Mouse (Mus musculus) adipocyte (in vitro differentiated cells): ENCODE data around the gene Hipk4.

Experiments
- DNase-seq: peaks from one replicate; pipeline ENCODE4 v3.0.0-alpha.2; 2016; ENCODE audit warnings: low spot score

Hipk4 gene

DNA sequence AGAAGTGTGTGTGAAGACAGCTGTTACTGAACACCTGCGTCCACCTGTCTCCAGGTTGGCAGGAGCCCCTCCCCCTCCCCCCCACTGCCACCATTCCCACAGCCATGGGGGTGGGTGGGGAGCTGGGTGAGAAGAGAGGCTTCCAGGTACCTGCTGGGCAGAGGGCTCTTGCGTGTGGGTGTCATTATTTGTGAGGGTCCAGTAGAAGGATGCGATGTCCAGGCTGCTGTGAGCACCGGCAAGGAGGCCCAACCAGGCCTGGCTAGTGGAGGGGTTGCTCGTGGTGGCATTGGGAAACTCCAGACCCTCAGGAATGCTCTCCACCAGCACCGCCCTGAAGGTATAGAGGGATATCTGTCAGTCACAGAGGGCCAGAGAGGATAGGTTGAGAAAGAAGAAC is 17.9 kb downstream of the Hipk4 start:
- no peak for DNase-seq

DNA sequence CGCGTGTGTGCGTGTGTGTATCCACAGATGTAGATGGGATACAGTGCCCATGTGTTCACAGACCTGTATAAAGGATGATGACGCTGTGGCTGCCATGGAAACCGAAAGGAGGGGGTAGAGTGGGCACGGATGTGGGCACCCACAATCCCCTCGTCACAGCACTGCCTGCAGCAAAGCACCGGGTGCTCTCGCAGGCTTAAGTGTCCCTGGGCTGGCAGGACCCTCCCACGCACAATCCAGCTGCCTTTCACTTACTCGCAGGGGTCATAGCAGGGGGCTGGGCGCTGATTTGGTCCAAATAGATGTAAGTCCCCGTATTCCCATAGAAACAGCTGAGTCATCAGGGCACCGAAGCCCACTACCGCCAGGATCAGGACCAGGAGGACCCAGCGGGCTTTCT is 18.4 kb downstream of the Hipk4 start:
- DNase-seq = no peak

DNA sequence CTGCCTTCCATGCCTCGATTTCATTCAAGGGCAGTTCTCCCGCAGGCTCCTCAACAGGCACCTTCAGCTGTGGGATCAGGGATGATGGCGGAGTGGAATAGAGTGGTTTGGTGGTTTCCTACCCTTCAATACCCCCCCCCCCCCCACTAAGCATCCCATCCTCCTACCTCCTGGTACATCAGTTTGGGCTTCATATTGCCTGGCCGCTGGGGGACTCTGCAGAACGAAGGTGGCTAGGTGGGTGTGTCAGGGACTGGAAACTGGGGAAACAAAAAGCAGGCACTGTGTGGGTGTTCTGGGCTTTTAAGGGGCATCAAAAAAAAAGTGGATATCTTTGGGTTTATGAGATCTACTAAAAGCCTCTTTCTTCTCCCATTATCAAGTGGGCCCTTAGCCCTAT is 18.9 kb downstream of the Hipk4 start:
- no peak for DNase-seq

DNA sequence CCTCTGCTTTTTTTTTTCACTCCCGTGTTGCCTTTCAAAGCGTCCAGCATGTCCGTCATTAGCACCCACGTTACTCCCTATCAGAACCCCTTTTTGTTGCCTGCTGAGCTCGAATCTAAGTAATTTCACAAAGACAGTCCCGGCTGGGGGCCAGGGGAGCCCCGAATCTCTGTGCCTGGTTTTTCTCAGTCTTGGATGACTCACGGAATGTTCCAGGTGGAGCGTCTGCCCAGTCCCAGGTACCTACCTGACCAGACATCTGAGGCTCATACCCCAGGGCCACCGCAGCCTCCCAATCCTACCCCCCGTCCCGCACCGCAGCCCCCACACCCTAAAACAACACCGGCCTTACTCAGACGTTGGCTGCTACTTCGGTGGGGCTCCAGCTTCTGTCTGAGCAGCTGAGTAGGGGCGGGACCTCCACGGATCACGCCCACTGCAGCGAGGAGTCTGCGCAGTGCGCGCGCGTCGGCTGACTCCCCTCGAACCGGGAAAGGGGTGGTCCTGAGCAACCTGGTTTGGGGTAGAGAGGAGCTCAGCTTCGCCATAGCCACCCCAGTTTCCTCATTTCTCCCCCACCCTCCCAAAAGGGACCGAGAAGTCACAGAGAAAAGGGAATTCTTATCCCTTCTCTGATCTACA is 19.4 kb downstream of the Hipk4 start:
- DNase-seq = peak; percentile 9

DNA sequence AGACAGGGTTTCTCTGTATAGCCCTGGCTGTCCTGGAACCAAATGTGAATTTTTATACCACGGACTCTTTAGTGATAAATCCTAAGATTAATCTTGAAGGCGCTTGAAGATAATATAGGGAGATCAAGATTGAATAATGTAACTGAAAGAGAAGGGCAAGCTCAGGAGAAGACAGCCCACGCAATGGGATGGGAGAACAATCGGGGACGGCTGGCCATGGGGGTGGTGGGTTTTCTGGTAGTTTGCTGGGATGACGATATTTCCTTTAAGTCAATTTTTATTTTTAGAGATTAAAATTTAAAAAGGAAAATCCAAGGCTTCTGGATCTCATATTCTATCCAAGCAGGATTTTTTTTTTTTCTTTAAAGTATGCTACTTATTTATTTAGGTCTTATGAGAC is 20.0 kb downstream of the Hipk4 start:
- no peak for DNase-seq

DNA sequence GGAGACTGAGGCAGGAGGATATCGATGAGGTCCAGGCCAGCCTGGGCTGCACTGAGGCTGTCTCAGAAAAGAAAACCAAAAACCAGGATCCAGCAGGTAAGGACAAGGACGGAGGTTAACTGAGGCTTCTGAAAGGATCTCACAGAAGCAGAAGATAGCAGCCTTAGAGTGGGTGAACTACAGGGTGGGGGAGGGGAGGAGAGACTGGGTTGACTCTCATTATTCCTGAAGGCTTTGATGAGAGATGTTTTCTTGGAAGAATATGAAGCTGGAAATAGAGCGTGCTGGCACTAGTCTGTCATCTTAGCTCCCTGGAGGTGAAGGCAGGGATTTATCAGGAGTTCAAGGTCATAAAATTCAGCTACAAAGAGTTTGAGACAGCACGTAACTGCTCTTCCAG is 20.8 kb downstream of the Hipk4 start:
- no peak for DNase-seq

DNA sequence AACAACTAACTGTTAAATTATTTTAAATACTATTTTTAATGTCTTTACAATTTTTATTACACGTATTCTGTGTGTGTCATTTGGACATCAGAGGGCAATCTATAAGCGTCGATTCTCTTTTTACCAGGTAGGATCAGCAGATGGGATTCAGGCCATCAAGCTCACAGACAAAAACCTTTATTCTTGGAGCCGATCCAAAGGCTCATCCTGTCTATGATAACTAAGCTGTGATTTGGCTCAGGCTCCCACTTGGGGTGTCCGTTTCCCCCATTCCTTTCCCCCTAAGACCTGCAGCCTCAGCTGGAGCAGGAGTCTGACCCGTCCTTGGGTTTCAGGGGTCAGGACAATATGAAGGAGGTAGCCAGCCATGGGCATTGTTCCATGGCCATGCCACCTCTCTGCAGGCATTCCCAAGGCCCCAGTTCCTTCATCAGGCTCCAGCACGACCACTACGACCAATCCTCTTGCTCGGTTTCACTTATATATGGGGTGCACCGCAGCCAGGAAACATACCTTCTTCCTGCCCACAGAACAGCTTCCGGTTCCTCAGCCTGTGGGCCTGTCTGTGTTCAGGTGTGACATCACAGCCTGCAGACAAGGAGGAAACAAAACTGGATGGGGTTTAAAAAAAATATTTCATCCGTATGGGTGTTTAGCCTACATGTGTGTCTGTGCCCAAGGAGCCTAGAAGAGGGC is 21.8 kb downstream of the Hipk4 start:
- DNase-seq = no peak

DNA sequence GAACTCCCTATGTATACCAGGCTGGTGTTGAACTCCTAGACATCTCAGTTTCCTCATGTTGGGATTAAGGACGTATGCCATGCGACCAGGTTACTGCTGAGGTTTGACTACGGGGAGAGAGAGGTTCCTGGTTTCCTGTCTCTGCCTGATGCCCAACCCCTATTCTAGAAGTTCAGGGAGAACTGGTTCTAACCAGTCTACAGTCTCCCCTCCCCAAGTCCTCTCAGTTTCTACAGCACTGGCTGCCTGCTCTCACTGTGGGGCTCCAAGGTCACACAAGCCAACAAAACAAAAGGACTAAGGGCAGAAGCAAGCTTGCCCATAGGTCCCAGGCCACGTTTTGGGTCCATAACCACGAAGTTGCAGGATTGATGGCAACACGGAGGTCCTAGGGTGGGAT is 26.5 kb downstream of the Hipk4 start:
- no peak for DNase-seq

DNA sequence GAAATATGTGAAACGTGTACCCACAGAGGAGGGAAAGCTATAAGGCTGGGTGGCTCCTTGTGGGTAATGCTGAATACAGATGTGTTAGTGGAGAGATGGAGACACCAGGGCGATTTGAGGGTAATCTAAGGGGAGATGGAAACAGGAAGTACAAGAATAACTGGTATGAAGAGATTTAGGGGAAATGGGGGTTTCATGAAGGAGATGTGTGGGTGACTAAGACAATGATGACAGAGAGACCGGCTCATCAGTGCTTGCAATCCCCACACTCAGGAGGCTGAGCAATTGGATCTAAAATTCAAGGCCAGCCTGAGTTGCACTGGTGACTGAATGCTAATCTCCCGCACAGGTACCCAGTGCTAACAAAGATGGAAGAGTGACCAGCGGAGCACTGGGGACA is 29.0 kb downstream of the Hipk4 start:
- no peak for DNase-seq

DNA sequence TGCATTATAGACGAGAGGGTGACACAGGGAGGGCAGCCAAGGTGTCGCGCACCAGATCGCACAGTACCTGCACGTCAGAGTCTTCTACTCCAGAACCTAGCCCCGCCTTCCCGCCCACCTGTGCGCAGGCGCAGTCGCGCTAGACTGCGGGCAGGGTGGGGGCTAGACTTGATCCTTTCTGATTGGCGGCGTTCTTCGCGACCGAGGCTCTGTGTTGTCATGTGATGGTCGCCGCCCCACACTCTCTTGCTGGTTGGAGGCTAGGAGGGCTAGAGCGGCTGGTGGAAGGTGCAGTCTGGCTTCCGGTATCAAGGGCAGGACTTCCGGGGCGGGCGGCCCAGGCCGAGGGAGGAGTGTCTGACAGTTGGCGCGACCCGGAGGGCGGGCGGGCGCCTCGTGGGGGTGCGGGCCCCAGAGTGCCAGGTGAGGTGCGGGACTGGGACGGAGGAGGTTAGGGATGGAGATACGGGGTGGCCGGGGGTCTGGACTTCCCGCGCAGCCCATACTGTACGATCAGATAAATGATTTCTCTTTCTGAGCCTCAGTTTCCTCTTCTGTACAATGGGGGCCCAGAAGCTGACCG is 30.0 kb downstream of the Hipk4 start, which contains the start of the genes Pld3 and 2310022A10Rik:
Gene Pld3, minus strand, starts transcription at position 288 of the 583 bp plus-strand sequence.
Gene 2310022A10Rik, plus strand, starts transcription at position 303 of the 583 bp plus-strand sequence.
- peak; percentile 90 for DNase-seq

DNA sequence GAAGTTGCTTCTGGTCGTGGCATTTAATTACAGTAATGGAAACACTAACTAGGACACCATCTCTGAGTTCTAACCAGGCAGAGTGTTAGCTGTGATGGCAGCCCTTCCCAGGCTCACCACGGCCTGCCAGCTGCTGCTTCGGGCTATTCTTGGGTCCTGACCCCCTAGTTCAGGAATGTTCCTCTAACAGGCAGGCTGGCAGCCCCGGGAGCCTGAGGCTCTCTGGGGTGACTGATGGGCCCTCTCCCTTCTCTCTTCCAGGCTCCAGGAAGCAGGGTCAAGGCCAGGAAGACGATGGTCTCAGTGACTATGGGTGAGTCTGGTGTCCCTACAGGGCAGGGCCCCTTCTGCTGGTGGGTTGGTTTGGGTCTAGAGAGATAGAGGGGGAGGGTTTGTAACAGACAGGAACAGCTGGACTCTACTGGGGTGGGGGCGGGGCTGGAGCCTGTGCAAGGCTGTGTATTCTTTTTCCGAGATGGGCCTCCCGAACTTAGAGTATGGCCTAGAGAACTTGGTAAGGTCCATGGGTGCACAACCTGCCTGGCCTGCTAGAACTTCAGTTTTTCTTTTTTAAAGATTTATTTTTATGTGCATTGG is 37.3 kb downstream of the Hipk4 start:
- DNase-seq = no peak

DNA sequence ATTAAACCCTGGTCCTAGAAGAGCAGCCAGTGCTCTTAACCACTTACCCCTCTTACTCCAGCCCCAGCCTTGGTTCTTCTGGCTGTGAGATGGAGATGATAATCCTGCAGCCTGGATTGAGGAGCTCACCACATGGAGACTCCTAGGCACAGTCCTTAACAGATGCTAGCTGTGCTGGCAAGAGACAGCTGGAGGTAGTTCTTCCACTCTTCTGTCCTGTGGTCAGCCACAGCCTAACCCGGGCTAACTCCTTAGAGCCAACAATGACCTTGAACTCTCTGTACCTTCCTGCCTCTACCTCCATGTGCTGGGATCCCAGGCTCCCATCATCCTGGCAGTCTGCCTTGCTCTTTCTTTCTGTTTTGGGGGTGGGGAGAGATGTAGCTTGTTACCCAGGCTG is 37.9 kb downstream of the Hipk4 start:
- DNase-seq = no peak

DNA sequence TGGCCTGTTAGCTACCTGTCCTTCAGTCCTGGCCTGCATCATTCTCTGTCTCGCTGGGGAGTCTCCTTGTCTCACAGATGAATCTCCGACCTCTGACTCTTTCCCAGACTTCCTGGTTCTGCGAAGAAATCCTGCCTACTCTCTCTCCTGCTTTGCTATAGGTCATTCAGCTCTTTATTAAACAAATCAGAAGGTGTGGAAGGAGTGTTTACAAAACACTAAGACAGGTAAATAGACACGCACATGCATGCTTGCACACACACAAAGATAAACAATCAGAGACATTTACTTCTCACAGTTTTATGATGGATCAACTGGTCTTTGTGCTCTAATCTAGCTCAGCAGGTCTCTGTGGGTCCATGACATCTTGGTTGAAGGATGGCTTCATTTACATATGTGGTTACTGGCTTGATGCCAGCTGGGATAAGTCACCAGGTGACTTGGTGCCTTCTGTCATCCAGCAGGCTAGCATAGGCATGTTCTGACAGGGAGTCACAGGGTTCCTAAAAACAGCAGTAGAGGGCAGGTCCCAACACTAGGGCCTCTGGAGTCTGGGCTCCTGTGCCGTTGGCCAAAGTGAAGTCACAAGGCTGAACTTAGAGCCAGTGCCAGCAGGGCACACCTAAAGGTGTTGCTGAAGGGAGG is 46.6 kb downstream of the Hipk4 start:
- DNase-seq = no peak

DNA sequence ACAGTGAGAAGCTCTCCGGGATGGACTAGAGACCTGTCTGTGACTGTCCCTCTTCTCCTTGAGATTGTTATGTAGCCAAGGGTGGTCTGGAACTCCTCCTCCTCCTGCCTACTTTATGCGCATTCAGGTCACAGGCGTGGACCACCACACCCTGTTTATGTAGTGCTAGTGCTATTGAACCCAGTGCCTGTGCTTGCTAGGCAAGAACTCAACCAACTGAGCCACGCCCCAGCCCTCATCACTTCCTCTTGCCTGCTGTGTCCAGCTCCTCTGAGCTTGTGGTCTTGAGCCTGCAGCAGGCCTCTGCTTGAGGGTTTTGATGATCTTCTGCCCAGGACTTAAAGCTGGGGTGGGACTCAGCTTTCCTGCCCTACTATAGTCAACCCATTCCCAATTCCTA is 49.1 kb downstream of the Hipk4 start:
- DNase-seq = no peak

DNA sequence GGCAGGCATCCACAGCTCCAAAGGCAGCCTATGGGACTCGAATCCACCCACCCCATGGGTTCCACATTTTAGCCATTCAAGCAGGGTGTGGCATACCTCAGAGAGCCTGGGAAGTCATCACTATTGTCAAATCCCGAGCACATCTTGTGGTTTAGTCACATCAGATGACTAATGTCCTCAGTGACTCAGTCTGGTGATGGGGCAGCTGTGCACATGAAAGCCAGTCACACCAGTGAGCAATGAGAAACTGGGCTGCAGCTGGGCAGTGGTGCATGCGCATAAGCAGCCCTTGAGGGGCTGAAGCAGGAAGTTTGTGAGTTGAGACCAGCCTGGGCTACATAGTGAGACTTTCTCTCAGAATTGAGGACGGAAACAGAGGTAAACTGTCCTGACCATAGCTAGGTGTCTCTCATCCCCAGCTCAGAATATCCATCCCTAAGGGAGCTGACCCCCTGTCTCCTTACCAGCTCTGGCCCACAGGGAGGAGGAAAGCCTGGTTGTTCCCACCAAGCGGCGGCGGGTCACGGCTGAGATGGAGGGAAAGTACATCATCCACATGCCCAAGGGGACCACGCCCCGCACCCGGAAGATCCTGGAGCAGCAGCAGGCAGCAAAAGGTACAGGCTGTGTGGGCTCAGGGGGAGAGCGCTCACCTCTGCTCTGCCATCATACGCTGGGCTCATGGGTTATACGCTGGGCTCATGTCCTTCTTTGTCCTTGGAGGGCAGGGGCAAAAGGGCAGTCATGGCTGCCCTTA is 51.2 kb downstream of the Hipk4 start:
- no peak for DNase-seq

DNA sequence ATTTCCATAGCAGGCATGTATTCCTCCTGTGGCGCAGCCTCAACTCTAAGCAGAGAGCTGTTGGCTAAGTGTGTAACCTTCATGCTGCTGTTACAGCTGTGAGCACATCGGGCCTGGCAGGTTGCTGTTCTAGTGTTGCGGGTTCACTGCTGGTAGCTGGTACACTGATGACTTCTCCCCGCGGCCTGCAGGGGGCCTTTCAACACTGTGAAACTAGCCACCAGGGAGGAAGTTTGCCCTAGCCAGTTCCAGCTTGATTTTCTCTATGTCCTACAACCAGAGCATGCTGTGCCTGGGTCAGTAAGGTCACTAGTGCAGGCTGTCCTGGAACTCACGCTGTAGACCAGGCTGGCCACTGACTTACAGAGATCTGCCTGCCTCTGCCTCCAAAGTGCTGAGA is 53.8 kb downstream of the Hipk4 start:
- no peak for DNase-seq

DNA sequence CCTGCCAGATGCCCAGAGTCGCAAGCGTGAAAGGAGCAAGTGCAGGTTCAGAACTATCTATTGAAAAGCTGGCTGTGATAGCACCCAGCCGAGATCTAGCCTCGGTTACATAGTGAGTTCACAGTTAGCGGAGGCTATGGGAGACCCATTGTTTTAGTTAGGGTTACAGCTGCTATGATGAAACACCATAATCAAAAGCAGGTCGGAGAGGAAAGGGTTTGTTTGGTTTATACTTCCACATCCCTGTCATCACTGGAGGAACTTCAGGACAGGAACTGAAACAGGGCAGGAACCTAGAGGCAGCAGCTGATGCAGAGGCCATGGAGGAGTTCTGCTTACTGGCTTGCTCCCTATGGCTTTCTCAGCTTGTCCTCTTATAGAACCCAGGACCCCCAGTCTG is 54.5 kb downstream of the Hipk4 start:
- DNase-seq = no peak

DNA sequence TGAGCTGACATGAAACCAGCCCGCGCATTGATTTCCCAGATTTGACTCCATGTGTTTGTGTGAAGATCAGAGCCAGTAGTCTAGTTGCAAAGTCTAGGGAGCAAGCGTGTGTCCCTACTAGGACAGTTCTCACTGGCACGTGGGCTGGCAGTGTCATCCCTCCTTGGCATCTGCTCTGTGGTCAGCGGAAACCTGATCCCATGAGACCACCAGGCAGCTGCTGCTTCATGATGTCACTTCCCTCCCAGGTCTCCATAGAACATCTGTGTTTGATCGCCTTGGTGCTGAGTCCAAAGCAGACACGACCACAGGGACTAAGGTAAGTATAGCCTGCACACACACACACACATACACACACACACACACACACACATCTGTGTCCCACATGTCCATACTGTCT is 55.4 kb downstream of the Hipk4 start:
- no peak for DNase-seq

DNA sequence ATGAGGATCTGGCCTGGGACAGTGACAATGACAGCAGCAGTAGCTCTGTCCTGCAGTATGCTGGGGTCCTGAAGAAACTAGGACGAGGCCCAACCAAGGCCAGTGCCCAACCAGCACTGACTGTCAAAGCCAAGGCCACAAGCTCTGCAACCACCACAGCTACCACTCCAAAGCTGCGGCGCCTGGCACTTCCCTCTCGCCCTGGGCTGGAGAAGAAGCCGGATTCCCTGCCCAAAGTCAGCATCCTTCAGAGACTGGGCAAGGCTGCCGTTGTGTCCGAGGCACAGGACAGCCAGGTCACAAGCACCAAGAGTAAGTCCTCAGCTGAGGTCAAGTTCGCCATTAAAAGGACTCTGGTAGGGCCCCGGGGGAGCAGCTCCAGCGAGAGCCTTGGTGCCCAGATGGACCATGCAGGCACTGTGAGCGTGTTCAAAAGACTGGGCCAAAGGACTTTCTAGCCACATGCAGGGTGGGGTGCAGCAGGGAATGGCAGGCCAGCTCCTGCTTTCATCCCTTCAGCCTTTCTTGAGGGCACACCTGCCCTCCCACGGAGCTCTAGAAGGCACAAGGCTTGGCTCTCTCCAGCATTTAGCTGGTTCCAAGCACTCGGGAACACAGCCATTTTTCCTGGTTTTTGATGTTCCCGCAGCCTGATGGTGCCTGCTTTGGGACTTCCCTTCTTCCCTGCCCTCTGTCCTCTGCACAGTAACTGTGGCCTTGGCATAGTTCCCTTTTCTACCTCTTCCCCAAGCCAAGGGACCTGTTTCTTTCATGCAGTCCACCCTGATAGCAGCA is 57.5 kb downstream of the Hipk4 start:
- no peak for DNase-seq
